Mouse (Mus musculus): ENCODE results near the gene Tra2b. TPM values are rescaled to one million over a fixed set of nuclear protein-coding genes. Genes with fewer than 3 reads are reported as not detected.
"Not testable (repeated sequence)": the region's sequence is repeated elsewhere in the genome, so short reads cannot be mapped to it uniquely, and the experiment has no call there.

Tra2b gene
- total and polyA plus RNA-seq, 3 experiments, result 15.6 to 43.3 (median 33.6) TPM

DNA sequence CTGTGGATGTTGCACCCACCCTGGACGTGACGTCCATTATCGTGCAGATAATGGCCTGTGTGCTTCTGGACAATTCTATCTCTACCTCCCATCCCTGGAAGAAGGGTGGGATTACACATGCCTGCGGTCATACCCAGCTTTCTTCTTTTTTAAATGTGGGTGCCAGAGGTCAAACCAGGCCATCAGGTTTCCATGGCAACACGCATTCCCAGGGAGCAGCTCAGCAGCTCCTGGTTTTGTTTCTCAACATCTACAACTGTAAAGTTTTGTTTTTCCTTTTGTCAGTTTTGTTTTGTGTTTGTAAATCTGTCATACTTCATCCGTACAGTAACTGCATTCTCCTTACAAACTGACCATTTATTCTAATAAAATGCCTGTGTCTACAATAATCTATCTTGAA lies 31.3 kb downstream of the Tra2b start:
- Histone ChIP-seq H3K4me3 (no peak overlapping the region), H3K27me3 (ENCODE audit: control insufficient read depth, insufficient read depth, low read length) (no peaks in the 10 kb centered on the region), H3K36me3 (ENCODE audit: control insufficient read depth, insufficient read depth, low read length) (no peaks in the 10 kb centered on the region), H3K9ac (ENCODE audit: low read depth, low read length) (no peak overlapping the region), H3K27ac (no peak overlapping the region), H3K4me1 (ENCODE audit: control insufficient read depth, insufficient read depth, low read length) (no peaks in the 10 kb centered on the region), H3K79me2 (replicated peaks; ENCODE audit: control insufficient read depth, insufficient read depth, low read length) (no peaks in the 10 kb centered on the region)
- TF ChIP-seq EP300 (IDR thresholded peaks at IDR 0.05; ENCODE audit: insufficient read depth, low read depth, low read length) (no peak), CTCF (IDR thresholded peaks at IDR 0.05) (no peak), POLR2A (IDR thresholded peaks at IDR 0.05; ENCODE audit: insufficient read depth, low read depth, low read length) (no peak)
- DNase-seq, result no peak
- 61% methylated on average over 6 of the region's 6 CpGs for WGBS
- intact Hi-C loops (cut with DNase I), result no loop called here

GRCm38 (mm10) chr16:22230276-22230675 lies 35.5 kb downstream of the Tra2b start:
- H3K4me3 ChIP-seq; DNase-seq; H3K27me3 ChIP-seq (ENCODE audit: control insufficient read depth, insufficient read depth, low read length); H3K36me3 ChIP-seq (ENCODE audit: control insufficient read depth, insufficient read depth, low read length); H3K79me2 ChIP-seq (replicated peaks; ENCODE audit: control insufficient read depth, insufficient read depth, low read length); H3K9ac ChIP-seq (ENCODE audit: low read depth, low read length); H3K27ac ChIP-seq; intact Hi-C loops (cut with DNase I); H3K4me1 ChIP-seq (ENCODE audit: control insufficient read depth, insufficient read depth, low read length): not testable (repeated sequence)
- WGBS, result 86% methylated on average over 16 of the region's 16 CpGs

DNA sequence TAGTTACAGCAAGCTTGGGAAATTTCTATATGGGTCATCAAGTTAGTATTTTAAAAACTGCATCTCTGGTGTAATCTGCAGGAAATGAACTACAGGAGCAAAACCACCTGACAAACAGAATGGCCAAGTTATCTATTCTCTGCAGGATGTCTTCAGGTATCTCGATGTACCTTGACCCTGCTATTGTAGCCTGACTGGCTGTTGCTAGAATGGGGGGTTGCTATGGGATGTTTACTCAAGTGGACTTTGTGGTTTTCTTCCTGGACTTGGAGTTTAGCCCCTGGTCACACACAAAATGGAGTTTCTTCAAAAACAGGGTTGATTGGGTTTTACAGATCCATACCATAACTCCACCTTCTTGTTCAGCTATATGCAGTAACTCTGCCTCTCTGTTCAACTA lies 62.3 kb downstream of the Tra2b start:
- H3K9ac ChIP-seq (ENCODE audit: low read depth, low read length), result no peak overlapping the region
- H3K4me1 ChIP-seq (ENCODE audit: control insufficient read depth, insufficient read depth, low read length), result no peaks in the 10 kb centered on the region
- no peaks in the 10 kb centered on the region for H3K36me3 ChIP-seq (ENCODE audit: control insufficient read depth, insufficient read depth, low read length)
- intact Hi-C loops (cut with DNase I), result no loop called here
- DNase-seq, result no peak
- WGBS, result 91% methylated on average over 1 of the region's 1 CpGs
- no peak overlapping the region for H3K27ac ChIP-seq
- no peak overlapping the region for H3K4me3 ChIP-seq
- no peaks in the 10 kb centered on the region for H3K27me3 ChIP-seq (ENCODE audit: control insufficient read depth, insufficient read depth, low read length)
- no peaks in the 10 kb centered on the region for H3K79me2 ChIP-seq (replicated peaks; ENCODE audit: control insufficient read depth, insufficient read depth, low read length)
- no peak for TF ChIP-seq EP300 (IDR thresholded peaks at IDR 0.05; ENCODE audit: insufficient read depth, low read depth, low read length)
- no peak for TF ChIP-seq CTCF (IDR thresholded peaks at IDR 0.05)
- no peak for TF ChIP-seq POLR2A (IDR thresholded peaks at IDR 0.05; ENCODE audit: insufficient read depth, low read depth, low read length)

- H3K27me3 ChIP-seq (ENCODE audit: control insufficient read depth, insufficient read depth, low read length), result no peaks in the 10 kb centered on the region
- no peaks in the 10 kb centered on the region for H3K79me2 ChIP-seq (replicated peaks; ENCODE audit: control insufficient read depth, insufficient read depth, low read length)
- no peak overlapping the region for H3K9ac ChIP-seq (ENCODE audit: low read depth, low read length)
- no peak overlapping the region for H3K4me3 ChIP-seq
- no peak overlapping the region for H3K27ac ChIP-seq
- no peaks in the 10 kb centered on the region for H3K36me3 ChIP-seq (ENCODE audit: control insufficient read depth, insufficient read depth, low read length)
- no peak for TF ChIP-seq EP300 (IDR thresholded peaks at IDR 0.05; ENCODE audit: insufficient read depth, low read depth, low read length)
- no peak for TF ChIP-seq CTCF (IDR thresholded peaks at IDR 0.05)
- no peak for TF ChIP-seq POLR2A (IDR thresholded peaks at IDR 0.05; ENCODE audit: insufficient read depth, low read depth, low read length)
- intact Hi-C loops (cut with DNase I), result no loop called here
- H3K4me1 ChIP-seq (ENCODE audit: control insufficient read depth, insufficient read depth, low read length), result no peaks in the 10 kb centered on the region
- no peak for DNase-seq
- WGBS, result 34% methylated on average over 3 of the region's 3 CpGs
Observed at GRCm38 (mm10) chr16:22201858-22202257, 63.9 kb downstream of the Tra2b start.

- H3K27me3 ChIP-seq (ENCODE audit: control insufficient read depth, insufficient read depth, low read length), result no peaks in the 10 kb centered on the region
- no peak overlapping the region for H3K27ac ChIP-seq
- WGBS, result 78% methylated on average over 1 of the region's 1 CpGs
- DNase-seq, result no peak
- H3K36me3 ChIP-seq (ENCODE audit: control insufficient read depth, insufficient read depth, low read length), result no peaks in the 10 kb centered on the region
- H3K9ac ChIP-seq (ENCODE audit: low read depth, low read length), result no peak overlapping the region
- no peaks in the 10 kb centered on the region for H3K4me1 ChIP-seq (ENCODE audit: control insufficient read depth, insufficient read depth, low read length)
- no peak overlapping the region for H3K4me3 ChIP-seq
- no peak for TF ChIP-seq POLR2A (IDR thresholded peaks at IDR 0.05; ENCODE audit: insufficient read depth, low read depth, low read length)
- TF ChIP-seq CTCF (IDR thresholded peaks at IDR 0.05), result no peak
- TF ChIP-seq EP300 (IDR thresholded peaks at IDR 0.05; ENCODE audit: insufficient read depth, low read depth, low read length), result no peak
- no peaks in the 10 kb centered on the region for H3K79me2 ChIP-seq (replicated peaks; ENCODE audit: control insufficient read depth, insufficient read depth, low read length)
- intact Hi-C loops (cut with DNase I), result no loop called here
Observed at GRCm38 (mm10) chr16:22200476-22200875, 65.3 kb downstream of the Tra2b start.

Other genes starting within 250 kb of the Tra2b start
- 1 to 10 TPM; 5.3 to 7.4 TPM for gene Igf2bp2, start 102.7 kb downstream of the Tra2b start, total RNA-seq (2021)
- 1.5 and 3.5 TPM in 2 replicates for gene Igf2bp2, start 102.7 kb downstream of the Tra2b start, polyA plus RNA-seq (2012; rRNA removed)
- 1 to 10 TPM; 6.9 to 10.0 TPM for gene Etv5, start 173.7 kb upstream of the Tra2b start, total RNA-seq (2021)
- gene Etv5, start 173.7 kb upstream of the Tra2b start, polyA plus RNA-seq (2012; rRNA removed), result 12.0 and 12.9 TPM in 2 replicates

Data from heart, adult 2 months (tissue).